Mouse (Mus musculus) CH12F3 (cell line): ENCODE results near the gene Rpl11.

Source experiments
- in situ Hi-C: fragments of 300-500 bp; cut with MboI; formaldehyde crosslinking; loops from 2 replicates; pipeline ENCODE4 v1.14.3; 2020; ENCODE audit warnings: low sequenced_read_pairs

Gene Rpl11

GRCm38 (mm10) chr4:136028689-136029088 lies 24.5 kb downstream of the Rpl11 start:
- in situ Hi-C loops: no loop called here

GRCm38 (mm10) chr4:136028132-136028564 lies 25.1 kb downstream of the Rpl11 start:
- in situ Hi-C loops: no loop called here

GRCm38 (mm10) chr4:136027416-136028131 lies 25.7 kb downstream of the Rpl11 start:
- in situ Hi-C loops: no loop called here

GRCm38 (mm10) chr4:136025350-136025749 lies 27.9 kb downstream of the Rpl11 start:
- in situ Hi-C loops: no loop called here

- in situ Hi-C loops: no loop called here
Observed at GRCm38 (mm10) chr4:136022924-136023323, 30.3 kb downstream of the Rpl11 start.

GRCm38 (mm10) chr4:136021549-136022047 lies 31.6 kb downstream of the Rpl11 start, which contains the start of gene Eloa:
Eloa (minus strand) TSS chr4:136021763.
- in situ Hi-C loops: no loop called here

- in situ Hi-C loops: no loop called here
Observed at GRCm38 (mm10) chr4:136020743-136021548, 32.3 kb downstream of the Rpl11 start.

GRCm38 (mm10) chr4:136016059-136016602 lies 37.1 kb downstream of the Rpl11 start:
- in situ Hi-C loops: no loop called here

GRCm38 (mm10) chr4:136010586-136010985 lies 42.6 kb downstream of the Rpl11 start:
- in situ Hi-C loops: no loop called here

- in situ Hi-C loops: no loop called here
Observed at GRCm38 (mm10) chr4:136008782-136009447, 44.3 kb downstream of the Rpl11 start.

GRCm38 (mm10) chr4:136006821-136007220 lies 46.4 kb downstream of the Rpl11 start:
- in situ Hi-C loops: no loop called here

- in situ Hi-C loops: no loop called here
Observed at GRCm38 (mm10) chr4:136004921-136005320, 48.3 kb downstream of the Rpl11 start.

GRCm38 (mm10) chr4:136004107-136004675 lies 49.0 kb downstream of the Rpl11 start:
- in situ Hi-C loops: no loop called here

GRCm38 (mm10) chr4:135995118-135995517 lies 58.1 kb downstream of the Rpl11 start:
- in situ Hi-C loops: no loop called here

- in situ Hi-C loops: no loop called here
Observed at GRCm38 (mm10) chr4:135993941-135994340, 59.3 kb downstream of the Rpl11 start.

- in situ Hi-C loops: no loop called here
Observed at GRCm38 (mm10) chr4:135987714-135988113, 65.5 kb downstream of the Rpl11 start.

- in situ Hi-C loops: no loop called here
Observed at GRCm38 (mm10) chr4:135986943-135987710, 66.1 kb downstream of the Rpl11 start, which contains the start of gene Pithd1. Pithd1 (minus strand) TSS chr4:135987264.

- in situ Hi-C loops: no loop called here
Observed at GRCm38 (mm10) chr4:135986301-135986942, 66.8 kb downstream of the Rpl11 start.

GRCm38 (mm10) chr4:135985769-135986168 lies 67.5 kb downstream of the Rpl11 start:
- in situ Hi-C loops: no loop called here
